Mouse (Mus musculus): ENCODE data around the gene Ror1.
A peak's percentile ranks its signal among the peaks of the same experiment; 100 is the strongest.

Gene Ror1

GRCm38 (mm10) chr4:100386272-100386988 is 290.8 kb downstream of the Ror1 start:
- no peak for DNase-seq (ENCODE audit: low spot score)

DNA sequence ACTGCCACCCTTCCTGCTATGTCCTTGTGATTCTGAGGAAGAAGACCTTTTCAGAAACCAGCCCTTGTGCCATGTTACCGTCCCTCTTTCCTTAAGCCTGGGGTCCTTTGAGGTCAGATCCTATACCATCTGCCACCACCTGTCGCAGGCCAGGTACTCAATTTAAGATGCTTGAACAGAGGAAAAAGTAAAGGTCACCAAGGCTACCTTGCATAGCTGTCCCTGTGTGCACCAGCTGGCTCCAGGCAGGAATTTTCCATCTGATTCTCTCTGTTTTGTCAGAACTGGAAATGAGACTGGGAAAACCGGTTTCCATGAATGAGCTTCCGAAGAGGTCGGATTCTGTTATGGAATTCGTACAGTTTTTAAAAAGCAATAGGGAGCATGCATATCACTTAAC is 294.8 kb downstream of the Ror1 start:
- no peak for DNase-seq (ENCODE audit: low spot score)

DNA sequence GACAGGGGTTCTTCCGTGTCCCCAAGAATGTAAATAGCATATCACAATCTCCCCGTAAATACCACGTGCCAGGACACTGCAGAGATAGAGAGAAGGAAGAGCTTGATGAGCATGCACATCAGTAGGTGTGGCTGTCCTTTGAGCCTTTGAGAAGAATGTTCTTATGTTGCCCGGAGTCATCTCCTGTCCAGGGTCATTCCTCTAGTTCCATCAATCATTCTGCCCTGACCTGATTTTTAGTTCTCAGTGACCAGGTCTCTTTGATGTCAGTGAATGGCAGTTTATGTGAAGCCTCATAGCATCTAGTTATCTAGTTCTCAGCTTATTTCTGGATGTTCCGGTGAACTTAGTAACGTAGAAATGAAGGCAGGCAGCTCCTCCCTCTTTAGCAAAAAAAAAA is 295.4 kb downstream of the Ror1 start:
- DNase-seq (ENCODE audit: low spot score) = no peak

DNA sequence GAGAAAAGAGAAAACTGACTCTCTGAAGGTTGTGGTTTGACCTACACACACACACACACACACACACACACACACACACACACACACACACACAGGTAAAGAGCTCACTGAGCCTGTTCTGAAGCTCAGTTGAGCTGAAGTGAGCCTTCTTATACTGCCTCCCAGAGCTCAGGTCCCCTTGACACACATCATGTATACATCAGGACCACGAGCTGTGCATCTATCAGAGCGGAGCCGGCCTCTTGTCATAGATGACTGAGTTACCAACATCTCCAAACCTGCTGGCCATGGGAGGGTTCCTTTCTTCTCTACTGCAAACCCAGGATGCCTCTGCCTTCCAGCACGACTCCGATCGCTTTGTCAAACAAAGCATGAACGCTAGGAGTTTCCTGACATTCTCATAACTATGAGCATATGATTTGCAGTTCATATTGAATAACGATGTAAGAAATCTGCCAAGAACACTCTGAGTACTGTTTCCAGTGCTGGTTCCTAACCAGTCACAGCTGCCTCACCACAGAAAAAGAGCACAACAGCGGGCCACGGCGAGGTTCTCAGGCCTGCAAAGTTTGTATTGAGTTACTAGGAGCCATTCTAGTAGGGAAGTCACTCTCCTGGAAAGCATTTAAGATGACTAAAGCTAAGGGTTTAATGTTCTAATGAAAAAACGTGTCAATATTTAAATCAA is 297.9 kb downstream of the Ror1 start:
- DNase-seq (ENCODE audit: low spot score) = no peak

DNA sequence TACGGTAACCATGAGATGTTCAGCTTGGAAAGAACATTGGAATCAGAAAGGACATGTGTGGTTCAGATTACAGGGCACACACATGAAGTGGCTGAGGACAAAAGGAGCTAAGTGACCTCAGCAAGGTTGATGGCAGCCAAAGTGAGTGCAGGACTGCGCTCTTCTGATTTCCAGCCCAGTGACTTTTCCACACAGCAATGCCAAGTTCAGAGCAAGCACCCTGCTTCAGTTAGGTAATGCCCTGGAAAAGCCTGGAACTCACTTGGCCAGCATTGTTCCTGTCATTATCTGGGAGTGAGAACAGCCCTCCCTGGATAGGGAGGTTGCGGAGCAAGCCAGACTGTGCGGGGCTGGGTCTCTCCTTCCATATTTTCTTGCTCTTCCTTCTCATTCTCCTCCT is 299.8 kb downstream of the Ror1 start:
- DNase-seq (ENCODE audit: low spot score) = no peak

- DNase-seq (ENCODE audit: low spot score) = no peak
Measured at GRCm38 (mm10) chr4:100398079-100398478, 302.5 kb downstream of the Ror1 start.

DNA sequence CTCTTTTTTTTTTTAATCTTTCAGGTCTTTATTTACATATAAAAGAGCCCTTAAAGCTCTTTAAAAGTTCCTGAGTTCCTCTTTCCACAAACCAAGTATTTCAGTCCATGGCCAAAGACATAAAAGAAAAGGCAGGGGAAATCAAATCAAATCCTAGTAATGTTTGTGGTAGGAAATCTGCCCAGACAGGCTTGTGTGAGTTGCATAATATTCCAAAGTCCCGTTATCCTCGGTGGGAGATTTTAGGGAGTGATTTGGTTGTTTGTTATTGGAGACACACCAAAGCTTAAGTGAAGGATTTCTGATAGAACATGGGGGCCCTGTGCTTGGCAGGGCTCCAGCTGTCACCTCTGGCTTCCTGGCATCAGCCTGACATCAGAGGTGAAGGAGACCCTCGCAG is 305.5 kb downstream of the Ror1 start:
- DNase-seq (ENCODE audit: low spot score) = no peak

DNA sequence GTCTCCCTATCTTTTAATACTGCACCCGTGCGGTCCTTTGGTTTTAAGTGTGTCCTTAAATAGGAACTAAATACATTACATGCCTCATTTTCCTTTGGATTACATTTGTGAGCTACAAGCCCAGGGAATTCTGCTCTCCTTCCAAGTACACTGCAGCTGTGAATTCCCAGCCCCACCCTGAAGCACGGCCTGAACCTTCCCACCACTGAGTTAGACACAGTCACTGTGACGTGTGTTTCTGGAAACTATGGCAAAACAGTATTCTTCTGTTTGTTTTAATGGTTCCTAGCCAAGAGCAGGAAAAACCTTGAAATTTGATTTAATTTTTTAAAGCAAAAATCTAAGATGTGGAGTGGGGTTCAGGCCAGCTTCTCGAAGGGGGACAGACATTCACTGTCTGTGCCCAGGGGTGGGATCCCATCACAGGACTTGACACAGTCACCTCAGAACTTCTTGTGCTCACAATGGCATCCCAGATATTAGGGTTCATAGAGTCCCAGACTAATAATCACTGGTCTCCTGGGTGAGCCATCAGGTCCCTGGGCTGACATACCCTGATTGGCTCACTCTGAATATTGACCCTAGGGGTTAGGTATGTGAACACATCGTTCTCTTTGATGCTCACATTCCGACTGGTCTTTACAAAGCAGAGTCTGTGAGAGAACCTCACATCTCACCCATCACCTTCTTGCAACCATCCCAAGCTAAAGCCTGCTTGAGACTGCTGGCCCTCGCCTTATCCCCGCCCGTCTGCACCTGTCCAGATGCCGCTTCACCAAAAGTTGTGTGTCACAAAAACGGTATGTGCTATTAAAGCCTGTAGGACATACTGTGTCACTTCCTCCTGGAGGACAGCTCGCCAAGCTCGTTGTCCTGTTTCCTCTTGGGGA is 306.2 kb downstream of the Ror1 start:
- DNase-seq (ENCODE audit: low spot score) = no peak

GRCm38 (mm10) chr4:100407261-100407874 is 311.8 kb downstream of the Ror1 start:
- peak; percentile 87 for DNase-seq (ENCODE audit: low spot score)

GRCm38 (mm10) chr4:100409521-100409920 is 313.9 kb downstream of the Ror1 start:
- DNase-seq (ENCODE audit: low spot score) = no peak

DNA sequence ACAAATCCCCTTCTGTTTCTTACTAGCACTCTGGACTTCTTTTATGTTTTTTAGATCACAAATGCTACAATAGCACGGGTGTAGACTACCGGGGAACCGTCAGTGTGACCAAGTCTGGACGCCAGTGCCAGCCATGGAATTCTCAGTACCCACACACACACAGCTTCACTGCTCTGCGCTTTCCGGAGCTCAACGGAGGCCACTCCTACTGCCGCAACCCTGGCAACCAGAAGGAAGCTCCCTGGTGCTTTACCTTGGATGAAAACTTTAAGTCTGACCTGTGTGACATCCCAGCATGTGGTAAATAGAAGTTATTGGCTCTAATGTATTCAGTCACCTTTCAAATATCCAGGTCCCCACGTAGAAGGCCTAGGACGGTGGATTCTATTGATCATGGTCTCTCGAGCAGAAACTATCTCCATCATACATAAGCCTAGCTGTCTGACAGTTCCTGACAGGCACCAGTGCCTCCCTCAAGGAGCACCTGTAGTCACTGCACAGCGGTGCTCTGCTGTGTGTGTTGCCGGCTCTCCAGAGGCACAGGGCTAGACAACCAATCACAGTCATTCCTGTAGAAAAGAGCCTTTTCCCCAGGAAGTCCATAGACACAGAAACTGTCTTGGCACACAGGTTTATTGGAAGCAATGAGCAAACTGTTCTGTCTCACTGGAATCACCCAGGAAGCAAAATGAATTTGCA is 316.4 kb downstream of the Ror1 start:
- DNase-seq (ENCODE audit: low spot score) = no peak

- DNase-seq (ENCODE audit: low spot score) = no peak
Measured at GRCm38 (mm10) chr4:100422756-100423155, 327.2 kb downstream of the Ror1 start.

DNA sequence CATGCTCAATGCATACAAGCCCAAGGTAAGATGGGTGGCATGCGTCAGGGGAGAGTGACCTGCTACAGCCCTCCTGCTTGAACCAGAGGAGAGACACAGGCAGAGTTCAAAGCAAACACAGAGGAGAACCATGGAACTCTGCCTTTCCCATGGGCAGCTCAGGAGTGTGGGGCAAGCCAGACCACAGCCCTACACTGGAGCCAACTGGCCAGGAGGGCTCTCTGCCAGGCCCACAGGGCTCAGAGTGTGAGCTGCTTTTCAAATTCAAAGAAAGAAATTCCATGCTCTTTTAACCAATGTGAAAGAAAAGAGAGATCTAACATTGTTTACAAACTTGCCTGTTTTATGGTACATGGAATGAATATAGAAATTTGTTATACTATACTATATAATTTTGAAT is 330.5 kb downstream of the Ror1 start:
- DNase-seq (ENCODE audit: low spot score) = no peak

GRCm38 (mm10) chr4:100429371-100429900 is 333.8 kb downstream of the Ror1 start:
- DNase-seq (ENCODE audit: low spot score) = no peak

DNA sequence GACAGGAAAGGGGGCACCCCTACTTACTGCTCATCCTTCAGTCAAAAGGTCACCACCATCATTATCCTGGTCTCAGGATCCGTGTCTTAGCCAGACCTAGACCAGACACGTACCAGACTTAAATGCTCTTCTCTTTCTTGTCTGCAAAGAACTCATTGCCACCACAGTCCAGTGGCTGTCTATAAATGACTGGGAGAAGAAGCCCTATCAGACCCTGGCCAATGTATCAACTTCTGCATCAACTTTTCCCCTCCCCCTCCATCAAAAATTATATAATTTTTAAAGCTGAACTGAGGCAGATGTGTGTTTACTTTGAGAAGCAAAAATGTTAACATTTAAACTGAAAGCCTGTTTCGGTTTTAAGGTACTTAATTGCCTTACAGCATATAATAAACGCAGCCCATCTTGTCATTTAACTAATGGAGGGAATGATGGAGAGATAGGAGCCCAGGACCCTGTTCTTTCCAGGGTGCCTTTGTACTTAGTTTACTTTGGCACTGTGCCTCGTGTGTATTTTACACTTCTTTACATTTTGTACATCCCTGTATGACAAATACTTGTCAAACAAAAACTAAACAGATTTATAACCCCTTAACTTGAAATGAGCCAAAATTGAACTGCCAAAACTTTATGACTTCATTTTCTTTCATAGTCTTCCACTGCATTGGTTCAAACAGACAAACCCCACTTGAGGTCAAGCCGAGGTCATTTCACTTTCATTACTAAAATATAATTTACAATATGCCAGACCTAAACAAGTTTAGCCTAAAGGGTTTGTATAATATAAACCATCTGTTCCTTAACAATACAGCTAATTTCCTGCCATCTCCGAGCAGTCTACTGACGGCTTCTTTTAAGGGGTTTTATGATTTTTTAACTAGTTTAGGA is 339.9 kb downstream of the Ror1 start:
- no peak for DNase-seq (ENCODE audit: low spot score)

DNA sequence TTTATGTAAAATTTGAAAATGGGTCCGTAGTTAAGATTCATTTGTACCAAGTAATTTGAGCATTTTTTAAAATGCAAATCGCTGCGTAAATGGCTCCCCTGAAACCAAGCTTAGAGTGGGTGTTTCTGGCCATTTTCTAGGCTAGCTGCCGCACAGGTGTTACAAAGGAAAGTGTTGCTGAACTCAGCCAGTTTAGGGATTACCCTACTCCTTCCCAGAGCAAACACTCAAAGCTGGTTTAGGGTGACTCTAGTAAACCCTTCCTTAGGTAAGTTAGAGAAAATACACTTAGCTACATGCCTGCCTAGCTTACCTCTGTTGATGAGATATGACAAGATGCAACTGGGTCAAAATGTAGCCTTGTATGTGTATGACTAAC is 340.6 kb downstream of the Ror1 start:
- no peak for DNase-seq (ENCODE audit: low spot score)

DNA sequence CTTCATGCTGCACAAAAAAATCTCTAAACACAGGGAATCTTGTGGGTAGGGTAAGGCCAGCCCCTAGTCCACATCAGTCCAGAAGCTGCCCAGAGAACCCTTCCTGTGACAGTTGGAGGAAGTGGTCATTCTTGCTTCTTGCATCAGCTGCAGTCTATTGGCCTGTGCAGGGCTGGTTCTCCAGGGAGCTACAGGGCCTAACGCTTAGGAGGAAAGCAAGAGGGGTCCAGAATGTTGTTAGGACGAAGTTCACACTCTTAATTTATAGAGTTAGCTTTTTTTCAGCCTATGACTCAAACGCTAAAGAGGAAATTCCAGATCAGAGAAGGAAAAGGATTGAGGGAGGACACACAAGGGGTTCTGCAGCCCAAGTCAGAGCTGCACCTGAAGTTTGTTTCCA is 351.3 kb downstream of the Ror1 start:
- no peak for DNase-seq (ENCODE audit: low spot score)

GRCm38 (mm10) chr4:100462493-100463120 is 367.0 kb downstream of the Ror1 start:
- DNase-seq (ENCODE audit: low spot score) = no peak

GRCm38 (mm10) chr4:100478592-100479321 is 383.2 kb downstream of the Ror1 start, which contains the start of gene Ube2u:
Gene Ube2u (plus strand): TSS chr4:100478849.
- peak; percentile 16 for DNase-seq (ENCODE audit: low spot score)

All from layer of hippocampus, adult 11-12 months (tissue).